Mouse (Mus musculus): ENCODE data around the gene Trp73. TPM values are rescaled to one million over a fixed set of nuclear protein-coding genes. Genes with fewer than 3 reads are reported as not detected.

The Trp73 gene
- polyA plus RNA-seq, 1 experiment from 2014 or later, result 0.13 TPM

DNA sequence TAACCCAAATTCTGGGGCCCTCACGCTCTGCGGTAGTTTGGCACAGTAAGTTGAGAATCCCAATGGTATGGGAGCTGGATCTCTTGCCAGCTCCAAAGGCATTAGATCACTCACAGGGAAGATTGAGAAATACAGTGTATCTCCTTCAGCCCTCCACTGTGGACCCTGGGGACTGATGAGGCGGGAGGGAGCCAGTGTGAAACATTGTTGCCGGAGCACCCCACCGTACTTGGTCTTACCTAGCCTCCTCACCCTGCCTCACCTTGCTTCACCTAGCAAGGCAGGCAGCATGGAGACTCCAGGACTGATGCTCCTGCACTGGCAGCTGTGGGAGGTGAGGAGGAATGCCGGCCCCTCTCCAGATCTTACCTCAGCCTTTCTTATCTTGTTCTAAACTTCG, 84.5 kb downstream of the Trp73 start:
- no peak overlapping the region for H3K4me2 ChIP-seq (replicated peaks)
- H3K4me1 ChIP-seq (replicated peaks), result no peaks in the 10 kb centered on the region
- H3K4me3 ChIP-seq (replicated peaks), result no peak overlapping the region
- H3K27me3 ChIP-seq (replicated peaks), result 0 out of 2 replicates have a peak, but pooled peaks cover 3% of the 10 kb centered on the region
- H3K27ac ChIP-seq, result no peak overlapping the region
- no peaks in the 10 kb centered on the region for H3K9me3 ChIP-seq
- no peaks in the 10 kb centered on the region for H3K36me3 ChIP-seq
- ATAC-seq, result no peak
- WGBS, result 82% methylated on average over 7 of the region's 7 CpGs
- H3K9ac ChIP-seq, result no peak overlapping the region

DNA sequence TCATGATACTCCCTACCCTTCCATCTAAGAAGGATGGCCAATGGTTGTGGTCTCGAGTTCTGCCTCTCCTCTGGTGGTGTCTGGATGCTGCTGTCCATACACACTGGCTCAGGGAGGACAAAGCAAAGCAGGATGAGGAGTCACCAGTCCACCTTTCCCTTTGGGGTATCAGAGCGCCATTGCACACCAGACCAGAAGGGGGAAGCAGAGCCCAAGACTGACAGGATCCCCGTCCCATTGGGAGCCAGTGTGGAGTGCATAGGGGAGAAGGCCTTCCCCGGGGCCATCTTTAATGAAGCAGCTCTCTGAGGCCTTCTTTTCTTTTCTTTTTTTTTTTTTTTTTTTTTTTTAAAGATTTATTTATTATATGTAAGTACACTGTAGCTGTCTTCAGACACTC, 86.9 kb downstream of the Trp73 start:
- no peak overlapping the region for H3K4me2 ChIP-seq (replicated peaks)
- H3K27me3 ChIP-seq (replicated peaks), result 0 out of 2 replicates have a peak, but pooled peaks cover 3% of the 10 kb centered on the region
- H3K9me3 ChIP-seq, result no peaks in the 10 kb centered on the region
- H3K4me3 ChIP-seq (replicated peaks), result no peak overlapping the region
- H3K36me3 ChIP-seq, result no peaks in the 10 kb centered on the region
- no peak for ATAC-seq
- H3K4me1 ChIP-seq (replicated peaks), result no peaks in the 10 kb centered on the region
- no peak overlapping the region for H3K9ac ChIP-seq
- WGBS, result 51% methylated on average over 4 of the region's 4 CpGs
- no peak overlapping the region for H3K27ac ChIP-seq

DNA sequence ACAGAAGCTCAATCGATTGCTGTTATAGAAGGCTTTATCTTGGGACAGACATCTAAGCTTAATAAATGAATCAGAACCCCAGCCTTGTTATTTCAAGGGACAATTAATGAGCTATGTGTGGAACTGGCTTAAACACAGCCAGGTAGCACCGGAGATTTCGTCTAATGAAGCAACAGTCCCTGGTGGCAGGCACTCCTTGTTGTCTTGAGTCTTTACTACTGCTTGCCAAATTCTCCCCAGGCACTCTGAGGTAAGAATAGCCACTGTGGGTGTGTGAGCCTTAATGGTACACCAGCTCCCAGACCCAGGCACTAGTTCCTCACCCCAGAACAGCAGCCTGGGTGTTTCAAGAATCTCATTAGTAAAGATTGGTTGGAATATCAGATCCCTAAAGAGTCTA, 88.6 kb downstream of the Trp73 start:
- ATAC-seq, result no peak
- Histone ChIP-seq H3K27me3 (replicated peaks) (no peaks in the 10 kb centered on the region), H3K4me1 (replicated peaks) (no peaks in the 10 kb centered on the region), H3K9me3 (no peaks in the 10 kb centered on the region), H3K36me3 (no peaks in the 10 kb centered on the region), H3K9ac (no peak overlapping the region), H3K4me2 (replicated peaks) (no peak overlapping the region), H3K27ac (no peak overlapping the region), H3K4me3 (replicated peaks) (no peak overlapping the region)
- WGBS, result 92% methylated on average over 3 of the region's 3 CpGs

DNA sequence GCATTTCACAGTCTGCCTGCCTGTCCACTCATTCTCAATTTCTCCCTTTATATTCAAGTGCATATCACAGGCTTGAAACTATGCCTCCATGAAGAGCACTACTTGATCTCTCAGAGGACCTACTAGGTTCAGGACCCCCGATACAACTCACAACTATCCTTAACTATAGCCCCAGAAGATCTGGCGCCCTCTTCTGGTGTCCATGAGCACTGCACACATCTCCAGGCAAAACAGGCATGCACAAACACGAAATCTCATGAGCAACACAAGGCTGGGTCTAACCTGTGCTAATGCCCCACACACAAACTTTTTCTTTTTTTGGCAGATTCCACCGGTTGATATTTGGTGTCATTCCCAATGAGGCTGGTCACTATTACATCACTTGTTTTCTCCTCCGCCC, 94.2 kb downstream of the Trp73 start:
- Histone ChIP-seq H3K36me3 (no peaks in the 10 kb centered on the region), H3K4me2 (replicated peaks) (no peak overlapping the region), H3K27ac (no peak overlapping the region), H3K27me3 (replicated peaks) (no peaks in the 10 kb centered on the region), H3K4me3 (replicated peaks) (no peak overlapping the region), H3K9me3 (no peaks in the 10 kb centered on the region), H3K4me1 (replicated peaks) (no peaks in the 10 kb centered on the region), H3K9ac (no peak overlapping the region)
- WGBS, result 63% methylated on average over 5 of the region's 5 CpGs
- no peak for ATAC-seq

DNA sequence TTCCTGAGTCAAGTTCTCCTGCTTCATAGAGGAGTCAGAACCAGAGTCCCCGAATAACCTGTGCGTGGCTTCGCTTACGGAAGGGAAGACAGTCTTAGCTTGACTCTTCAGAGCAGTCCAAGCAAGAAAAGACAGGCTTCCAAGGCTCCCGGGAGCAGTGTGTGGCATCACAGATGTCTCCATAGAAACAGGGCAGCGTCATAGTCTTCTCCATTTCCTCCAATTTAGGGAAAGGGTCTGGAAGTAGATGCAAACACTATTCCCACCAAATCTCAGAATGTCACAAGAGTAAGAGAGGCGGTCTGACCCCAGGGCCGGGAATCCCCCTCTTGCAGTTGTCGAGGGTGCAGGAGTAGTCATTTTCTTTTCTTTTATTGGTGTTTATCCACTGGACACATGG, 97.4 kb downstream of the Trp73 start, which contains the start of gene Ccdc27:
TSS of gene Ccdc27 (minus strand) at position 101 of the 400 bp plus-strand sequence.
- Histone ChIP-seq H3K27ac (no peak within 1 kb of the TSS), H3K27me3 (replicated peaks) (no peaks in the 10 kb centered on the region), H3K9ac (no peak within 1 kb of the TSS), H3K4me1 (replicated peaks) (no peaks in the 10 kb centered on the region), H3K36me3 (no peaks in the 10 kb centered on the region), H3K4me3 (replicated peaks) (no peak within 1 kb of the TSS), H3K4me2 (replicated peaks) (no peak within 1 kb of the TSS), H3K9me3 (no peaks in the 10 kb centered on the region)
- WGBS, result 81% methylated on average over 9 of the region's 9 CpGs
- no peak for ATAC-seq

DNA sequence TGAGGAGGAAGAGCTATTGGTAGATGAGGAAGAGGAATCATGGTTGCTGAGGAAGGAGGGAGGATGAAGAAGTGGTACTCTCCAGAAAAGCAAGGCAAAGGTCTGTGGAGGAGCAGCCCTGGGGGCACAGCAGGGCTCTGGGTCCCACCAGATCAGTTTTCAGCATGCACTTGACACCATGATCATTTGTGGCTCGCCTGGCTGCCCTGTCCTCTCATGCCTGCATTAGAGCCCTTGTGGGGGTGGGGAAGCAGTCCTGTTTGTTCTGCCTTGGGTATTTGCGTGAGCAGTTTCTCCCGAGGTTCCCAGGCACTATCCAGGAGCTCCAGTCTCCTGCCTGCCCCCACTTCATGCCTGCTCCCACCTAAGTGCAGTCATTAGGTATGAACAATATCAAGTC, 102.9 kb downstream of the Trp73 start:
- Histone ChIP-seq H3K9ac (no peak overlapping the region), H3K9me3 (no peaks in the 10 kb centered on the region), H3K4me3 (replicated peaks) (no peak overlapping the region), H3K27ac (no peak overlapping the region), H3K36me3 (no peaks in the 10 kb centered on the region), H3K4me1 (replicated peaks) (no peaks in the 10 kb centered on the region), H3K4me2 (replicated peaks) (no peak overlapping the region), H3K27me3 (replicated peaks) (no peaks in the 10 kb centered on the region)
- ATAC-seq, result no peak
- 39% methylated on average over 3 of the region's 3 CpGs for WGBS

DNA sequence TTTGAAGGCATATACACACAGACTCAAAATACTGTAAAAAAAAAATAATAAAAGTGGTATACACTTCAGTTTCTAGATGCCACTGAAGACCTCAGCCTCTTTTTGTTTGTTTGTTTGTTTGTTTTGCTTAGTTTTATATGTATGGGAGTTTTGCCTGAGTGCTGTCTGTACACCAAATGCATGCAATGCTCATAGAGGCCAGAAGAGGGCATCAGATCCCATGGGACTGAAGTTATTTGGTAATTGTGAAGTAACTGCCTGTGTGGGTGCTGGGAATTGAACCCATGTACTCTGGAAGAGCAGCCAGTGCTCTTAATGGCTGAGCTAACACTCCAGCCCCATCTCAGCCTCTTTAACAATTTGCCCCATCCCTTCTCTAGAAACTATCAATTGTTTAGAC, 111.4 kb downstream of the Trp73 start:
- Histone ChIP-seq H3K9me3 (no peaks in the 10 kb centered on the region), H3K4me2 (replicated peaks) (no peak overlapping the region), H3K36me3 (no peaks in the 10 kb centered on the region), H3K27ac (no peak overlapping the region), H3K4me3 (replicated peaks) (no peak overlapping the region), H3K4me1 (replicated peaks) (peaks cover 23% of the 10 kb centered on the region), H3K27me3 (replicated peaks) (no peaks in the 10 kb centered on the region), H3K9ac (no peak overlapping the region)
- no peak for ATAC-seq

DNA sequence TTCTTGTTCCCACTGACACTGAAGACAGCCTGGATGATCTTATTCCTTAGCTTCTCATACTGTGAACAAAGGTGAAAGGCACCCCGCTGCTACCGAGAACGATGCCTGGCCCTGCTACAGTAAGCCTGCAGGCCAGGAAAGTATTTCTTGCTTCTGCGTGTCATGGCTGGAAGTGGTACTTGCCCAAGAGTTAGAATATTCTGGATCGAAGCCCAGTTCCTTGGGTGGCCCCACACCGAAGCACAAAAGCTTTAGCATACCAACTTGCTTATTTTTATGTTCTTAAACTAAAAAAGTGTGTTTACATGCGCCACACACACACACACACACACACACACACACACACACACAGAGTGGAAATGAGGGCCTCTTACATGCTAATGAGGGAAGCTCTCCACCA, 111.9 kb downstream of the Trp73 start:
- 77% methylated on average over 7 of the region's 7 CpGs for WGBS
- H3K4me1 ChIP-seq (replicated peaks), result peaks cover 28% of the 10 kb centered on the region
- H3K9ac ChIP-seq, result no peak overlapping the region
- H3K27me3 ChIP-seq (replicated peaks), result no peaks in the 10 kb centered on the region
- no peak overlapping the region for H3K4me3 ChIP-seq (replicated peaks)
- ATAC-seq, result no peak
- no peaks in the 10 kb centered on the region; the same call in 1 of the 2 replicates for H3K9me3 ChIP-seq
- no peaks in the 10 kb centered on the region for H3K36me3 ChIP-seq
- H3K27ac ChIP-seq, result no peak overlapping the region
- H3K4me2 ChIP-seq (replicated peaks), result no peak overlapping the region

DNA sequence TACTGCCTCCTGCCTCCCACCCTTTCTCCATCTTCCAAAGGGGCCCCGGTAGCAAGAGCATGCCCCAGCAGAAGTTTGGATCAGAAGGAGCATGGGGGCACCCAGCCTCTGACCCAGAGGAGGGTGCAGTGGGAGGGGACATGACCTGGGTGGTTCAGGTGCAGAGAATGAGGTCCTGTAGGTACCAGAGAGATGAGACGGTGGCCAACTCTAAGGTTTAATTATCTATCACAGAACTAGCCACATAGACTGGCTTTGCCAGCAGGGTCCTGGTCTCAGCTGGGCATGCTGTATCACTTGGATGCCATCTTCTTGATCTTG, 113.6 kb downstream of the Trp73 start:
- Histone ChIP-seq H3K4me3 (replicated peaks) (peak overlapping the region; percentile 58), H3K4me2 (replicated peaks) (peak overlapping the region; percentile 78), H3K36me3 (0 out of 2 replicates have a peak, but pooled peaks cover 6% of the 10 kb centered on the region), H3K27ac (peak overlapping the region; percentile 3; the same call in 1 of the 2 replicates), H3K9me3 (no peaks in the 10 kb centered on the region; the same call in 1 of the 2 replicates), H3K4me1 (replicated peaks) (peaks cover 39% of the 10 kb centered on the region), H3K9ac (peak overlapping the region; percentile 67), H3K27me3 (replicated peaks) (no peaks in the 10 kb centered on the region)
- WGBS, result 30% methylated on average over 2 of the region's 2 CpGs
- no peak for ATAC-seq

DNA sequence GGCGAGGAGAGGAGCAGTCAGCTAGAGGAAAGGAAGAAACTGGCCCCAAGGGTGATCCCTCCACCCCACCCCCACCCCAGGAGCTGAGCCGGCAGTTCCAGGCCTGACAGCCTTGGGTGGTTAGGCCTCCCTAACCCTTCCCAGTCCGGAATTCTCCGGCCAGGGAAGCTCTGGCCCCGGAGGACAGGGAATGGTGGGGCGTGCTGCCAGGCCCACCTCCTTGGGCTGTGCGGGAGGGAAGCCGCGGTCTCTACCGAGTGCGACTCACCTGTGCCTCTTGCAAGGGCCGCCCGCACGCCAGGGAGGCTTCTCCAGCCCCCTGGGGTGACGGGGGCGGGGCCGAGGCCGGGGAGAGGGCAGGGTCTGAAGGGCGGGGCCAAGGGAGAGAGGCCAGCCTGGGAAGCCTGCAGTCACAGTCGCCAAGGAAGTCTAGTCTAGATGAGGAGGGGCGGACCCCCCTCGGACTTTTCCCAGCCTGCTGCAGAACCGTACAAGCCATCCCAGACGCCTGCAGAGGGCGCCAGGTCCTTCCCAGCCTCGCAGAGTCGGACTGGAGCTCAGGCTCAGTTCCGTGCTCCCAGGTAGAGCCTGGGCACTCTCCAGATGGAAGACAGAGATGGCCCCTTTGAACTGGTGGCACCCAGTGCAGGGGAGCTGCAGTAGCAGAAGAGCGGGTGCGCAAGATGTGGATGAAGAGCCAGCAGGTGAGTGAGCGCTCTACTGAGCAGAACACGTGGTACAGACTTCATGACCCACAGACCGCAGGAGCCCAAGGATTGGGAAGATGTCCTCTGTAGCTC, 114.2 kb downstream of the Trp73 start, which contains the start of gene Smim1:
TSS of gene Smim1 (minus strand) at position 590 of the 800 bp plus-strand sequence.
- Histone ChIP-seq H3K4me2 (replicated peaks) (peak within 1 kb of the TSS; percentile 78), H3K36me3 (peaks cover 11% of the 10 kb centered on the region; the same call in 1 of the 2 replicates), H3K4me1 (replicated peaks) (peaks cover 39% of the 10 kb centered on the region), H3K9me3 (no peaks in the 10 kb centered on the region; the same call in 1 of the 2 replicates), H3K27me3 (replicated peaks) (no peaks in the 10 kb centered on the region), H3K27ac (peak within 1 kb of the TSS; percentile 82), H3K4me3 (replicated peaks) (peak within 1 kb of the TSS; percentile 58), H3K9ac (peak within 1 kb of the TSS; percentile 67)
- ATAC-seq, result peak; percentile 89
- 2% methylated on average over 32 of the region's 33 CpGs for WGBS

DNA sequence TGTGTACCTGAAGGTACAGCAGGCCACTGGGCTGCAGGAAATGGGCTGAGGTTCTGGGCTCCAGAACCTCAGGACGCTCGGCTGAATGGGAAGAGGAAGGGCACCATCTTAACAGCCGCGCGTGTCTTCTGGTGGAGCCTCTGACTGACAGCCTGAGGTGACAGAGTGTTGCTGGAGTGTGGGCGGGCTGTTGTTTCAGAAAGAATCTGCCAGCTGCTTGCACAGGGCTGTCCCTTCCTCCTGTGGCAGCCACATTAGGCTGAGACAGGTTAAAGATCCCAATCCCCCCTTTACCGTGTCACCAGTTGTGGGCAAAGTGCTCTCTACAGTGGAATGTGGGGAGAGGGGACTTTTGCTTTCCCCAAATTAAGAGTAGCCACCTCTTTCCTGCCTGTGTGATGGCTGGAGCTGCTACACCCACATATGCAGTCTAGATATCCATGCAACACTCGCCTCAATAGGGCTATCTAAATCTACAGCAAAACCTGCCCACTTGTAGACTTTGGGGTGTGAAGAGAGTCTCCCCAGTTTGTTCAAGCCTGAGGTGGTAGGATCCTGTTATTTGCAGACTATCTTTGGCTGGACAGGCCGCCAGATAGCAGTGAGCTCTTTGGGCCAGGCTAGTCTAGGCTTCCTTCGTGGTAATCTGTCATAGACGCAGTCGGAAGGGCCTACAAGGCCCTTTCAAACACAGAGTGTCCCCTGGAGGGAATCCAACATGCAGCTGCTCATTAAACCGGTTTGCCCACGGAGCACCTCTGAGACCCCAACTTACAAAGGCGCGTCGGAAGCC, 115.1 kb downstream of the Trp73 start:
- H3K27me3 ChIP-seq (replicated peaks), result no peaks in the 10 kb centered on the region
- peaks cover 39% of the 10 kb centered on the region for H3K4me1 ChIP-seq (replicated peaks)
- peak overlapping the region; percentile 82 for H3K27ac ChIP-seq
- H3K4me2 ChIP-seq (replicated peaks), result peak overlapping the region; percentile 78
- peaks cover 19% of the 10 kb centered on the region; the same call in 1 of the 2 replicates for H3K36me3 ChIP-seq
- ATAC-seq, result no peak
- peak overlapping the region; percentile 67 for H3K9ac ChIP-seq
- H3K4me3 ChIP-seq (replicated peaks), result peak overlapping the region; percentile 58
- no peaks in the 10 kb centered on the region; the same call in 1 of the 2 replicates for H3K9me3 ChIP-seq
- 22% methylated on average over 17 of the region's 17 CpGs for WGBS

All from intestine, embryonic 15.5 days (tissue).